Mouse (Mus musculus): ENCODE data around the gene H2-DMb2. TPM values are rescaled to one million over a fixed set of nuclear protein-coding genes. Genes with fewer than 3 reads are reported as not detected.

Gene H2-DMb2
- polyA plus RNA-seq, 1 experiment from 2014 or later, result not detected

- Histone ChIP-seq H3K9ac (peak within 1 kb of the TSS; percentile 97), H3K36me3 (ENCODE audit: poor library complexity, severe bottlenecking) (peaks cover 39% of the 10 kb centered on the region), H3K9me3 (replicated peaks) (no peaks in the 10 kb centered on the region), H3K4me3 (peak within 1 kb of the TSS; percentile 100), H3K27me3 (no peaks in the 10 kb centered on the region), H3K27ac (peak within 1 kb of the TSS; percentile 100), H3K4me1 (peaks cover 43% of the 10 kb centered on the region), H3K4me2 (peak within 1 kb of the TSS; percentile 87)
- under 1% methylated on average over 96 of the region's 96 CpGs for WGBS
- ATAC-seq, result peak; percentile 78
Observed at GRCm38 (mm10) chr17:34119249-34120179, 23.6 kb upstream of the H2-DMb2 start, which contains the start of gene H2-DMa. H2-DMa (plus strand) TSS chr17:34119541.

- H3K9ac ChIP-seq, result peak overlapping the region; percentile 97
- H3K4me3 ChIP-seq, result peak overlapping the region; percentile 100
- H3K27me3 ChIP-seq, result no peaks in the 10 kb centered on the region
- H3K9me3 ChIP-seq (replicated peaks), result no peaks in the 10 kb centered on the region
- peaks cover 37% of the 10 kb centered on the region for H3K4me1 ChIP-seq
- H3K27ac ChIP-seq, result peak overlapping the region; percentile 100
- peaks cover 32% of the 10 kb centered on the region for H3K36me3 ChIP-seq (ENCODE audit: poor library complexity, severe bottlenecking)
- ATAC-seq, result no peak
- H3K4me2 ChIP-seq, result peak overlapping the region; percentile 87
- WGBS, result under 1% methylated on average over 40 of the region's 42 CpGs
Observed at GRCm38 (mm10) chr17:34120180-34120723, 22.9 kb upstream of the H2-DMb2 start.

GRCm38 (mm10) chr17:34120814-34121171 lies 22.3 kb upstream of the H2-DMb2 start:
- no peaks in the 10 kb centered on the region for H3K9me3 ChIP-seq (replicated peaks)
- 0 out of 2 replicates have a peak, but pooled peaks have one; percentile 0 for ATAC-seq
- WGBS, result 0% methylated on average over 26 of the region's 31 CpGs

GRCm38 (mm10) chr17:34121172-34121878 lies 21.8 kb upstream of the H2-DMb2 start:
- Histone ChIP-seq H3K4me3 (peak overlapping the region; percentile 100), H3K27ac (peak overlapping the region; percentile 100), H3K36me3 (ENCODE audit: poor library complexity, severe bottlenecking) (peaks cover 21% of the 10 kb centered on the region), H3K9me3 (replicated peaks) (no peaks in the 10 kb centered on the region), H3K9ac (peak overlapping the region; percentile 97), H3K27me3 (no peaks in the 10 kb centered on the region), H3K4me1 (peaks cover 26% of the 10 kb centered on the region), H3K4me2 (peak overlapping the region; percentile 87)
- WGBS, result under 1% methylated on average over 29 of the region's 35 CpGs
- peak; percentile 8; the same call in 1 of the 2 replicates for ATAC-seq

More at GRCm38 (mm10) chr17:34120814-34121171, 22.3 kb upstream of the H2-DMb2 start:
- Histone ChIP-seq H3K27ac (peak overlapping the region; percentile 100), H3K4me1 (peaks cover 31% of the 10 kb centered on the region), H3K9ac (peak overlapping the region; percentile 97), H3K27me3 (no peaks in the 10 kb centered on the region), H3K4me2 (peak overlapping the region; percentile 87), H3K4me3 (peak overlapping the region; percentile 100), H3K36me3 (ENCODE audit: poor library complexity, severe bottlenecking) (peaks cover 26% of the 10 kb centered on the region)

GRCm38 (mm10) chr17:34121879-34122187 lies 21.3 kb upstream of the H2-DMb2 start:
- H3K9ac ChIP-seq, result peak overlapping the region; percentile 97
- under 1% methylated on average over 8 of the region's 10 CpGs for WGBS
- peak overlapping the region; percentile 87 for H3K4me2 ChIP-seq
- H3K36me3 ChIP-seq (ENCODE audit: poor library complexity, severe bottlenecking), result peaks cover 16% of the 10 kb centered on the region
- no peak for ATAC-seq
- H3K4me1 ChIP-seq, result peaks cover 22% of the 10 kb centered on the region
- H3K27me3 ChIP-seq, result no peaks in the 10 kb centered on the region
- peak overlapping the region; percentile 100 for H3K4me3 ChIP-seq
- H3K27ac ChIP-seq, result peak overlapping the region; percentile 100
- no peaks in the 10 kb centered on the region for H3K9me3 ChIP-seq (replicated peaks)

GRCm38 (mm10) chr17:34122188-34122984 lies 20.7 kb upstream of the H2-DMb2 start, which contains the start of gene Brd2:
Brd2 (minus strand) TSS chr17:34122634.
- under 1% methylated on average over 70 of the region's 75 CpGs for WGBS
- ATAC-seq, result peak; percentile 64
- Histone ChIP-seq H3K4me3 (peak within 1 kb of the TSS; percentile 100), H3K27ac (peak within 1 kb of the TSS; percentile 100), H3K4me1 (peaks cover 19% of the 10 kb centered on the region), H3K36me3 (ENCODE audit: poor library complexity, severe bottlenecking) (peaks cover 12% of the 10 kb centered on the region), H3K27me3 (no peaks in the 10 kb centered on the region), H3K9ac (peak within 1 kb of the TSS; percentile 97), H3K4me2 (peak within 1 kb of the TSS; percentile 87), H3K9me3 (replicated peaks) (no peaks in the 10 kb centered on the region)

GRCm38 (mm10) chr17:34123111-34123510 lies 20.0 kb upstream of the H2-DMb2 start:
- Histone ChIP-seq H3K27me3 (no peaks in the 10 kb centered on the region), H3K36me3 (ENCODE audit: poor library complexity, severe bottlenecking) (peaks cover 9% of the 10 kb centered on the region), H3K4me2 (peak overlapping the region; percentile 87), H3K9ac (peak overlapping the region; percentile 97), H3K4me3 (peak overlapping the region; percentile 100), H3K4me1 (peaks cover 18% of the 10 kb centered on the region), H3K9me3 (replicated peaks) (no peaks in the 10 kb centered on the region), H3K27ac (peak overlapping the region; percentile 100)
- WGBS, result 2% methylated on average over 7 of the region's 7 CpGs
- ATAC-seq, result no peak

- no peak for ATAC-seq
- Histone ChIP-seq H3K4me1 (peaks cover 22% of the 10 kb centered on the region), H3K27ac (peak overlapping the region; percentile 37), H3K4me2 (peak overlapping the region; percentile 87), H3K9me3 (replicated peaks) (no peaks in the 10 kb centered on the region), H3K27me3 (no peaks in the 10 kb centered on the region), H3K36me3 (ENCODE audit: poor library complexity, severe bottlenecking) (peaks cover 5% of the 10 kb centered on the region), H3K4me3 (peak overlapping the region; percentile 100), H3K9ac (peak overlapping the region; percentile 97)
- 2% methylated on average over 2 of the region's 2 CpGs for WGBS
Observed at GRCm38 (mm10) chr17:34123518-34123917, 19.6 kb upstream of the H2-DMb2 start.

- Histone ChIP-seq H3K9ac (no peak overlapping the region), H3K36me3 (ENCODE audit: poor library complexity, severe bottlenecking) (no peaks in the 10 kb centered on the region), H3K4me3 (no peak overlapping the region), H3K4me1 (peaks cover 31% of the 10 kb centered on the region), H3K9me3 (replicated peaks) (no peaks in the 10 kb centered on the region), H3K4me2 (0 out of 2 replicates have a peak overlapping the region, but pooled peaks have one; percentile 18), H3K27ac (no peak overlapping the region), H3K27me3 (peaks cover 7% of the 10 kb centered on the region; the same call in 1 of the 2 replicates)
- 88% methylated on average over 6 of the region's 6 CpGs for WGBS
- ATAC-seq, result no peak
Observed at GRCm38 (mm10) chr17:34124649-34125048, 18.5 kb upstream of the H2-DMb2 start.

- peaks cover 31% of the 10 kb centered on the region for H3K4me1 ChIP-seq
- H3K27me3 ChIP-seq, result peaks cover 7% of the 10 kb centered on the region; the same call in 1 of the 2 replicates
- no peaks in the 10 kb centered on the region for H3K9me3 ChIP-seq (replicated peaks)
- no peak overlapping the region for H3K9ac ChIP-seq
- H3K4me2 ChIP-seq, result no peak overlapping the region
- 63% methylated on average over 9 of the region's 9 CpGs for WGBS
- H3K4me3 ChIP-seq, result no peak overlapping the region
- no peaks in the 10 kb centered on the region for H3K36me3 ChIP-seq (ENCODE audit: poor library complexity, severe bottlenecking)
- ATAC-seq, result no peak
- no peak overlapping the region for H3K27ac ChIP-seq
Observed at GRCm38 (mm10) chr17:34126826-34127420, 16.2 kb upstream of the H2-DMb2 start.

- Histone ChIP-seq H3K4me3 (no peak overlapping the region), H3K9me3 (replicated peaks) (no peaks in the 10 kb centered on the region), H3K4me1 (peaks cover 31% of the 10 kb centered on the region), H3K9ac (no peak overlapping the region), H3K27ac (no peak overlapping the region), H3K36me3 (ENCODE audit: poor library complexity, severe bottlenecking) (no peaks in the 10 kb centered on the region), H3K27me3 (peaks cover 7% of the 10 kb centered on the region; the same call in 1 of the 2 replicates), H3K4me2 (no peak overlapping the region)
- no peak for ATAC-seq
- WGBS, result 21% methylated on average over 6 of the region's 6 CpGs
Observed at GRCm38 (mm10) chr17:34127475-34127874, 15.6 kb upstream of the H2-DMb2 start.
